Mouse (Mus musculus) E14TG2a.4 (cell line): Measurements from ENCODE around the gene Hcn3.

Experiments used
- CTCF ChIP-seq: conservative IDR thresholded peaks from 2 replicates; pipeline ENCODE4 v1.5.1; 2014; ENCODE audit warnings: low read length
- POU5F1 ChIP-seq: IDR thresholded peaks from 2 replicates; pipeline ENCODE4 v1.6.1; 2014; ENCODE audit warnings: low read length, borderline replicate concordance

DNA sequence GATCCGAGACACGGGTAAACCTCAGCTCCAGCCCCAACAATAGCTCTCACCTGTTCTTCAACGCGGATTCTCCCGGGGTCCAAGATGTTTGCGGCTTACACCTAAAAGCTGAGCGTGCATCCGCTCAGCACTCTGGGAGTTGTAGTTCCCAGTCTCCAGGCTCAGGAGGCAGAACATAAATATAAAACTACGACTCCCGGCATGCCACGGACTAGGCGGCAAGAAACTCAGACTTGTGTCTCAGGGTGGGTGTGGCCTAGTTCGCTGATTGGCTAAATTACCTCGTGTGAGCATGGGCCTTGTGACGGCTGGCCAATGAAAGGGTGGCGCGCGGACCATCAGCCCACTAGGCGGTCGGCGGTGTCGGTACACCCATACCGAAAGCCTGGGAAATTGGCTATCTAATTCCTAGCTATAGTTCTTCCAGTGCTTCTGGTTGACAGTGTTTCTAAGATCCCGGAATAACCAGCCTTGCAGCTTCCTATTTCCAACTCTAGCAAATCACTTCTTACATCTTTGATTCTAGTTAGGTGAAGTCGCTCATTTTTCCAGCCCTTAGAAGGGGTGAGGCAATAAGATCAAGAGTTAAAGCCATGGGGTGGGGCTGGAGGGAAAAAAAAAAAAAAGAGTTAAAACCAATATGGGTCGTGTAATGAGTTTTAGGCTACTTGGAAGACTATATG lies 58.0 kb downstream of the Hcn3 start, which contains the start of gene Fdps:
- no peak for TF ChIP-seq CTCF
- TF ChIP-seq POU5F1 = no peak
